Mouse (Mus musculus) heart, adult 2 months (tissue): ENCODE measurements around the gene Ptges. TPM values are rescaled to one million over a fixed set of nuclear protein-coding genes. Genes with fewer than 3 reads are reported as not detected.
A peak's percentile ranks its signal among the peaks of the same experiment; 100 is the strongest.
"Not testable (repeated sequence)": the region's sequence is repeated elsewhere in the genome, so short reads cannot be mapped to it uniquely, and the experiment has no call there.

Source experiments
- DNase-seq, 2 experiments: peaks; one replicate each; pipeline ENCODE4 v3.0.0; 2021
- H3K27ac ChIP-seq: fragments of 200-600 bp; 2 replicates; pipeline ENCODE4 v1.8.1; 2022
- H3K27me3 ChIP-seq: fragments of 200-500 bp; 2 replicates; pipeline ENCODE4 v1.6.1; 2012; ENCODE audit warnings: mild to moderate bottlenecking, low read length, inconsistent platforms, mixed read lengths; ENCODE audit not compliant: control insufficient read depth, insufficient read depth
- H3K36me3 ChIP-seq: fragments of 200-500 bp; 2 replicates; pipeline ENCODE4 v1.6.1; 2012; ENCODE audit warnings: low read length, inconsistent platforms; ENCODE audit not compliant: control insufficient read depth, insufficient read depth
- H3K4me1 ChIP-seq: fragments of 200-500 bp; 2 replicates; pipeline ENCODE4 v1.6.1; 2011; ENCODE audit warnings: low read length; ENCODE audit not compliant: control insufficient read depth, insufficient read depth
- H3K4me3 ChIP-seq: fragments of 200-600 bp; 2 replicates; pipeline ENCODE4 v1.8.1; 2022
- H3K79me2 ChIP-seq: fragments of 200-500 bp; replicated peaks from 2 replicates; pipeline ENCODE4 v1.6.1; 2012; ENCODE audit warnings: mild to moderate bottlenecking, inconsistent platforms, low read length, moderate library complexity, mixed read lengths; ENCODE audit not compliant: control insufficient read depth, insufficient read depth
- H3K9ac ChIP-seq: fragments of 200-500 bp; 2 replicates; pipeline ENCODE4 v1.6.1; 2012; ENCODE audit warnings: low read depth, mild to moderate bottlenecking, control low read depth, inconsistent platforms, low read length, mixed read lengths
- CTCF ChIP-seq: fragments of 200-600 bp; IDR thresholded peaks from 2 replicates; pipeline ENCODE4 v1.8.1; 2022; ENCODE audit warnings: antibody characterized with exemption, mild to moderate bottlenecking, moderate library complexity
- EP300 ChIP-seq: fragments of 200-500 bp; IDR thresholded peaks from 2 replicates; pipeline ENCODE4 v1.6.1; 2011; ENCODE audit warnings: low read depth, low read length, control low read depth; ENCODE audit not compliant: insufficient read depth
- POLR2A ChIP-seq: fragments of 200-500 bp; IDR thresholded peaks from 2 replicates; pipeline ENCODE4 v1.6.1; 2011; ENCODE audit warnings: mild to moderate bottlenecking, low read depth, low read length, control low read depth; ENCODE audit not compliant: insufficient read depth
- WGBS: fragments of 180-500 bp; shearing (Covaris S2); methylation state at CpG from one replicate; pipeline ENCODE4 v1.1.7; 2018; 5-methylcytosine and 5-hydroxymethylcytosine counted together
- intact Hi-C: fragments of 180-260 bp; cut with DNase I; formaldehyde crosslinking; loops from one replicate; pipeline ENCODE4 v1.15.1; 2025
- polyA plus RNA-seq: library from polyadenylated mRNA; depleted of rRNA; stranded (reverse); fragments of >200 nt; gene quantifications from 2 replicates; pipeline ENCODE4 v1.2.3, GENCODE M21; 2012
- total RNA-seq, 2 experiments: library from RNA; stranded (reverse); gene quantifications; 2 replicates each; pipeline ENCODE4 v1.2.3; 2021

Gene Ptges
- total and polyA plus RNA-seq, 3 experiments, result 2.5 to 4.8 (median 2.8) TPM

- H3K36me3 ChIP-seq, result no peaks in the 10 kb centered on the region
- H3K27me3 ChIP-seq, result no peaks in the 10 kb centered on the region
- intact Hi-C loops, result no loop called here
- 15% methylated on average over 16 of the region's 16 CpGs for WGBS
- H3K4me3 ChIP-seq, result peak overlapping the region; percentile 63
- peak; percentile 97 for TF ChIP-seq CTCF
- peak; percentile 39; the same call in 1 of the 2 replicates for TF ChIP-seq POLR2A
- 0 out of 2 replicates have a peak, but pooled peaks have one; percentile 57 for TF ChIP-seq EP300
- peak; percentile 65 to 71 for DNase-seq
- H3K27ac ChIP-seq, result peak overlapping the region; percentile 52
- no peaks in the 10 kb centered on the region for H3K4me1 ChIP-seq
- no peak overlapping the region for H3K9ac ChIP-seq
- H3K79me2 ChIP-seq, result no peaks in the 10 kb centered on the region
Measured at GRCm38 (mm10) chr2:30942603-30943011, 12.9 kb upstream of the Ptges start.

DNA sequence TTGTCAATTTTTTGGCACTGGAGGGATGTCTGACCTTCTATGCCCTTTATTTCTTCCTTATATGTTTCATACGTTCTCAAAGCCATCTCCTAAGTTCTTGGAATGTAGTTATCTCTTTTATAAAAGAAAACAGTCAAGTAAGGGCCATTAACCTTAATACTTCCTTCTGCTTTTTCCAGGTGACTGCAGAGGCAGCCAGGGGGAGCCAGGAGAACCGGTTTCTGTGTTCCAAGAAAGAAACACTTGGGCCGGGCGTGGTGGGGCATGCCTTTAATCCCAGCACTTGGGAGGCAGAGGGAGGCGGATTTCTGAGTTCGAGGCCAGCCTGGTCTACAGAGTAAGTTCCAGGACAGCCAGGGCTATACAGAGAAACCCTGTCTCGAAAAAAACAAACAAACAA is 12.5 kb upstream of the Ptges start:
- H3K79me2 ChIP-seq, H3K4me3 ChIP-seq, H3K27ac ChIP-seq, H3K27me3 ChIP-seq, H3K4me1 ChIP-seq, H3K9ac ChIP-seq, intact Hi-C loops, DNase-seq, H3K36me3 ChIP-seq: not testable (repeated sequence)
- 40% methylated on average over 7 of the region's 7 CpGs for WGBS

GRCm38 (mm10) chr2:30941586-30941985 is 11.9 kb upstream of the Ptges start:
- no peak overlapping the region for H3K9ac ChIP-seq
- H3K4me3 ChIP-seq, result no peak overlapping the region
- no peak for DNase-seq
- WGBS, result 87% methylated on average over 5 of the region's 5 CpGs
- no peak overlapping the region for H3K27ac ChIP-seq
- intact Hi-C loops, result no loop called here
- TF ChIP-seq EP300 (no peak), CTCF (no peak), POLR2A (no peak)
- H3K36me3 ChIP-seq, result no peaks in the 10 kb centered on the region
- no peaks in the 10 kb centered on the region for H3K27me3 ChIP-seq
- H3K4me1 ChIP-seq, result no peaks in the 10 kb centered on the region
- no peaks in the 10 kb centered on the region for H3K79me2 ChIP-seq

DNA sequence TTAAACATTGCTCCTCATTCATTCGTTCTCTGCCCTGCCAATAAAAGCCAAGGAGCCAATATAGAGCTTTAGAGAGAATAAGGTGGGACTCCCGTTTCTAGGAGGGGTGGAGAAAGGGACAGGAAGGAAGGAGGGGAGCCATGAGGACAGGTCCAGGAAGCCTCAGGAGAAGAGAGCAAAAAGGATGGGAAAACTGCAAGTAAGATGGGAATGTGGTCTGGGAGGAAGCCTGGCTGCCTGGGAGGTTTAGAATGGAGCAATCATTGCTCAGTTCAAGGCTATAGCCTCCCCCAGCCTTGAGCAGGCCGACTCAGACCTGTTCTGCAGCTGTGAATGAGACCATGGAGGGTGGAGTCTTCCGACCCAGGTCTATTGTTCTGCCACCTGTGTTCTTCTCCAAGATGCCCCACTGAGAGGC is 8.9 kb upstream of the Ptges start:
- no peak for DNase-seq
- no peaks in the 10 kb centered on the region for H3K4me1 ChIP-seq
- TF ChIP-seq POLR2A (no peak), CTCF (no peak), EP300 (no peak)
- no peaks in the 10 kb centered on the region for H3K36me3 ChIP-seq
- intact Hi-C loops, result no loop called here
- no peaks in the 10 kb centered on the region for H3K27me3 ChIP-seq
- H3K79me2 ChIP-seq, result no peaks in the 10 kb centered on the region
- H3K27ac ChIP-seq, result no peak overlapping the region
- no peak overlapping the region for H3K4me3 ChIP-seq
- 47% methylated on average over 4 of the region's 4 CpGs for WGBS
- no peak overlapping the region for H3K9ac ChIP-seq

GRCm38 (mm10) chr2:30937731-30938130 is 8.1 kb upstream of the Ptges start:
- no peak for DNase-seq
- Histone ChIP-seq H3K9ac (no peak overlapping the region), H3K4me1 (no peaks in the 10 kb centered on the region), H3K79me2 (no peaks in the 10 kb centered on the region), H3K27ac (no peak overlapping the region), H3K27me3 (no peaks in the 10 kb centered on the region), H3K4me3 (no peak overlapping the region), H3K36me3 (no peaks in the 10 kb centered on the region)
- TF ChIP-seq EP300 (no peak), CTCF (no peak), POLR2A (no peak)
- 46% methylated on average over 8 of the region's 8 CpGs for WGBS
- intact Hi-C loops, result loop anchor here (2.0 kb wide), 1 partner anchor 109 kb away; no protein-coding TSS in a partner anchor

GRCm38 (mm10) chr2:30936808-30937207 is 7.1 kb upstream of the Ptges start:
- no peak overlapping the region for H3K9ac ChIP-seq
- no peaks in the 10 kb centered on the region for H3K4me1 ChIP-seq
- no peaks in the 10 kb centered on the region for H3K36me3 ChIP-seq
- no peak overlapping the region for H3K4me3 ChIP-seq
- intact Hi-C loops, result loop anchor here (2.0 kb wide), 1 partner anchor 108 kb away; no protein-coding TSS in a partner anchor
- no peak for DNase-seq
- 75% methylated on average over 3 of the region's 3 CpGs for WGBS
- no peaks in the 10 kb centered on the region for H3K27me3 ChIP-seq
- H3K79me2 ChIP-seq, result no peaks in the 10 kb centered on the region
- TF ChIP-seq EP300 (no peak), POLR2A (no peak), CTCF (no peak)
- H3K27ac ChIP-seq, result no peak overlapping the region
